Mouse (Mus musculus): Measurements from ENCODE around the gene Fen1.

DNA sequence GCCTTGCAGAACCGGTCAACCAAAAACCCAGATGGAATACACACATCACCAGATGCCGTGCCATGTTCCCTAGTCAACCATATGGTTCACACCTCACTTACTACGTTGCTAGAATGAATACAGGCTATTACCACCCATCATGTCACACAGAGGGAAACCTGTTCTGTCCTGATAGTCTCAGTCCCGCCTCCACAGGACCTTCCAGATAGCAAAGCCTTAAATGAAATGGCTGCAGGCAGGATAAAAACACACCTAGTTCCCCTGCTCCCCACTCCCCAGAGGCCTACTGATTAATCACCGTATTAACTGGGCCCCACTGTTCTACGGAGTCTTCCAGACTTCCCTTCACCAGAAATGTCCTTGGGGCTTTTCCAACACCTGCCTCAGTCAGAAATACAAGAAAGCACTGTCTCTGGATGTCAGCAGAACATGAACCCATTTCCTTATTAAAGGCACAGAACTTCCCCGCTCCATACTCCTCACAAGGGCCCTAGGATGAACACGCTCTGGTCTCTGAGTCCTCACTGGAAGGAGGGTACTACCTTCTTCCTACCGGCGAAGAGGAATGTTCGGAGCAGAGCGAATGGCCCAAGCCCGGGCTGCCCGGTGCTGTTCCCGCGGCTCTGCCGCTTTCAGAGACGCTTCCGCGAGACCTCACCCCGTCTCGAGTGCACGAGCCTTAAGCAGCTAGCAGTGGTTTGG, 672 bp downstream of the Fen1 start:
- TF ChIP-seq CTCF (IDR thresholded peaks at IDR 0.05), result no peak
- TF ChIP-seq EP300 (IDR thresholded peaks at IDR 0.05), result no peak
